Mouse (Mus musculus) right cerebral cortex, adult 18-20 months (tissue): ENCODE data around the gene Crim1.

Experiments
- DNase-seq: peaks from one replicate; pipeline ENCODE4 v3.0.0; 2022; ENCODE audit warnings: mixed read lengths

Crim1 gene

GRCm38 (mm10) chr17:78254256-78254655, 54.2 kb downstream of the Crim1 start:
- DNase-seq, result no peak

GRCm38 (mm10) chr17:78255711-78256110, 55.7 kb downstream of the Crim1 start:
- DNase-seq, result no peak

GRCm38 (mm10) chr17:78256534-78256933, 56.5 kb downstream of the Crim1 start:
- DNase-seq, result no peak

GRCm38 (mm10) chr17:78261684-78262083, 61.6 kb downstream of the Crim1 start:
- DNase-seq, result no peak

- DNase-seq, result no peak
These were observed 64.1 kb downstream of the Crim1 start for GRCm38 (mm10) chr17:78264116-78264515.

- no peak for DNase-seq
These were observed 65.1 kb downstream of the Crim1 start for GRCm38 (mm10) chr17:78265135-78265534.

GRCm38 (mm10) chr17:78266271-78266670, 66.2 kb downstream of the Crim1 start:
- DNase-seq, result no peak

GRCm38 (mm10) chr17:78268591-78268990, 68.5 kb downstream of the Crim1 start:
- DNase-seq, result no peak

- no peak for DNase-seq
These were observed 69.3 kb downstream of the Crim1 start for GRCm38 (mm10) chr17:78269311-78269710.

GRCm38 (mm10) chr17:78270019-78270418, 70.0 kb downstream of the Crim1 start:
- DNase-seq, result no peak

GRCm38 (mm10) chr17:78271731-78272130, 71.7 kb downstream of the Crim1 start:
- DNase-seq, result no peak

- DNase-seq, result no peak
These were observed 72.1 kb downstream of the Crim1 start for GRCm38 (mm10) chr17:78272142-78272541.

- no peak for DNase-seq
These were observed 72.8 kb downstream of the Crim1 start for GRCm38 (mm10) chr17:78272713-78273483.

GRCm38 (mm10) chr17:78273875-78274274, 73.8 kb downstream of the Crim1 start:
- DNase-seq, result no peak

- no peak for DNase-seq
These were observed 74.8 kb downstream of the Crim1 start for GRCm38 (mm10) chr17:78274609-78275506.

GRCm38 (mm10) chr17:78275507-78275813, 75.4 kb downstream of the Crim1 start:
- DNase-seq, result no peak

GRCm38 (mm10) chr17:78279191-78279590, 79.1 kb downstream of the Crim1 start:
- DNase-seq, result no peak

GRCm38 (mm10) chr17:78280991-78281712, 81.1 kb downstream of the Crim1 start:
- DNase-seq, result no peak

GRCm38 (mm10) chr17:78283271-78283992, 83.4 kb downstream of the Crim1 start:
- DNase-seq, result no peak

- no peak for DNase-seq
These were observed 86.0 kb downstream of the Crim1 start for GRCm38 (mm10) chr17:78286021-78286420.

- no peak for DNase-seq
These were observed 87.3 kb downstream of the Crim1 start for GRCm38 (mm10) chr17:78287391-78287790.

- no peak for DNase-seq
These were observed 90.3 kb downstream of the Crim1 start for GRCm38 (mm10) chr17:78290153-78290876.
